Mouse (Mus musculus) heart, adult 8-10 months (tissue): ENCODE measurements around the gene Odf3b. TPM values are rescaled to one million over a fixed set of nuclear protein-coding genes. Genes with fewer than 3 reads are reported as not detected.
A peak's percentile ranks its signal among the peaks of the same experiment; 100 is the strongest.

ENCODE experiments used
- DNase-seq: peaks from one replicate; pipeline ENCODE4 v3.0.0; 2022; ENCODE audit warnings: low spot score
- total RNA-seq, 4 experiments: library from RNA; stranded (reverse); gene quantifications; 2 replicates each; pipeline ENCODE4 v1.2.4; 2022

The Odf3b gene
- total RNA-seq, 4 experiments from 2014 or later = 0.41 to 2.3 (median 2.2) TPM

DNA sequence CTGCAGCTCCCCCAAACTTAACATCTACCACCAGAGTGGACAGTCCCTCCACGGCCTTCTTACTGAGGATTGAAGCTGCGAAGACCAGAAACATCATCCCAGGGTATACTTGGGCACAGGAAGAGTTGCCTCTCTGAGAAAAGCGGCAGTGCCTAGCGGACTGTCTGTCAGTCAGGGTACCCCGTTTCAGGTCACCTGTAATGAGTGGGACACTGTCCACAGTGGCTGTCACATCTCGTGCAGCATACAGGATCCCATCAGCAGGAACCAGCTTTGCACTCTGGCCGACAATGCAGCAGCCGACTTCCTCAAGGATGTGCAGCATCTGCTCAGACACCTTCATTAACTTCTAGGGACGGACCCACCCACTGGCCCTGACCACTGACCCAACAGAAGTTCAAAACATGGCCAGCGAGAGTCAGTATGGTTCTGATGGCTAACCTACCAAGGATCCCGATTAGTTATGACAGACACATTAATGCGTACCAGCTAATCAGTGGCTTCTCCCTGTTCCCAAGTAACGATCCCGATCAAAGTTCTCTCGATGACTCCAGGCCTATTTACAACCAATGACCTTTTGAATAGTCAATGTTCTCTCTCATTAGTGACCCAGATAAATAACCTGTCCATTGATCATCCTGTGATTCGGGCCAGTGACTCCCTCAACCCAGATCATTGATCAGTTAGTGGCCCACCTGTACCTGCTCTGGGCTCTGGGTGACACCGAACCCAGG lies 4.1 kb downstream of the Odf3b start:
- no peak for DNase-seq

DNA sequence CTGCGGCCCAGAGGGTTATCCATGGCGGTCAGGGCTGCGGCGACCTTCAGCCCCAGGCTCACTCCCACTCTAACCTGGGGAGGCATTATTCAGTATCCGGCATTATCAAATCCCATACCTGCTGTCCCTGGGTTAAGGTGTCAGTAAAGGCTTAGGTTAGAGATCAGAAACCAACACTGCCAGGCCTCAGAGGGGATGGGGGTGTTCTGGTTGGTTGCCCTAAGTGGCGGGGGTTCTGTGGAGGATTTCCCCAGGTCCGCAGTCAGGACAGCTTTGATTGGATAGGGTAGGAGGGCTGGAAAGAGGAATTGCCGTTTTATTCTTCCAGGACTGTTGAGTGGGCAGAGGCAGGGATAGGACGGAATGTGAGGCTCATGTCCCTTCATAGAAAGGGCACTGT lies 4.7 kb downstream of the Odf3b start:
- DNase-seq = no peak

DNA sequence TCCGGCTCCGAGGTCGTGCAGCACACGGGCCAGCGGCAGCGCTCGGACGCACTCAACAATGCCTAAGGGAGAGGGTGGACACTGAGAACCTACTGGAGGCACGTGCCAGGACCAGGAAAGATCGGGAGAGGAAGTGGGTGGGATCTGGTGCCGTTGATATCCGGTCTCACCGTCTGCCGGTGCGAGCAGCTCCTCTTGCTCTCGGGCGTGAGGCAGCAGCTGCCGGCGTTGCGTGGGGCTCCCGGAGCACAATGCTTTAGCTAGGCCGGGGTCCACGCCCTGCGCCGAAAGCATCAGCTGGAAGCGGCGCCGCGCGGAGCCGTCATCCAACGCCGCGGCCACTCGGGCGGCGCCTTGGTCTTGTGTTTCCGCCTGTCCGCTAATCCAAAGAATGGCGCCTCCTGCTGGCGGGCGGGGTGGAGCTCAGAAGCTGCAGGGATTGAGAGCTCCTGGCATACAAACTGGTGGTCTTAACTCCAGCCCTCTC lies 5.3 kb downstream of the Odf3b start, which contains the start of gene Sco2:
TSS of gene Sco2 (minus strand) at position 85 of the 487 bp plus-strand sequence.
- peak; percentile 89 for DNase-seq

DNA sequence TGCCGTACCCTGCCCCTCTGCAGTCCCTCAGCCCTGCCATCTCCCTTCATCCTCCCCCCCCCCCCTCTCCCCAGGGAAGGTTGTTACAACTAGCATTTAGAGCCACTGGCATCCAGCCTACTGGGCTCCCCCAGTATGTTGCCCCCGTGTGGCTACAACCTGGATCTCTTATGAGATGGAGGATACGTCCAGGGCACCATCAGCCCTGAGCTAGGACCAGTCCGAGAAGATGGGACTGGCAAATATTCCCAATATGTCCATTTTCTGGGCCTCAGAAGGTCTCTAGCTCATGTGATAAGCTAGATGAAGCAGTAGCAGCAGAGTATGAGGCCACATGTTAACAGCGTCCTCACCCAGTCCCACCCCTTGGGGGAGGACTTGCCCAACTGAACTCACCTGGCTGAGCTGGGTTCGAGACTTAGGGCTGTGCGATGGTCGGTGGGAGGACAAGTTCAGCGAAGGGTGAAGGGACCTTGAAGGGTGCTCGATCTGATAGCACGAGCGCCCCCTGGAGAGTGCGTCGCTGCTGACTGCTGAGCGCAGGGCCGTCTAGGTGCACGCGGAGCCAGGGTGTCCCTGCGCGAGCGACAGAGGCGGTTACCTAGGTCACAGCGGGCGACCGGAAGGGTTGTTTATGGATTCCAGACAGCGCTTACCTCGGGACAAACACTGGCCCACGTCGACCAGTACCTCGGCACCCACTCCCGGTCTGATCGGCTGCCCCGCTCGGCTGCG lies 5.9 kb downstream of the Odf3b start:
- DNase-seq = peak; percentile 83

DNA sequence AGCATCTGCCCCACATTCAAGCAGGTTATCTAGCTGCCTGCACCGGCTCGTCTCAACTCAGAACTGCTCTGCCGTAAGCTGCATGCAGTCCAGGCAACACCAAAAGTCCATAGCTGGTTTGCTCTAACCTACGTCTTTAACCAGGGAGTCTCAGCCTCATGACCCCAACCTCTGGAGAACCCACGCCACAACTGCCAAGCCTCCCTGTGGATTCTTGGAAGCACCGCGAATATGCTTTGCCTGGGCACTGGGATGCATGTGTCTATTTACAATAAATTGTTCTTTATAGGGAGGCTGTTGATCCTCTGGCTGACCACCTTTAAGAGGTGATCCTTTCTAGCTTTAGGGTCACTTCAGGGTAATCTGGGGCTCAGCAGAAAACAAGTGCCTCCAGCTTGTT lies 6.5 kb downstream of the Odf3b start:
- no peak for DNase-seq

DNA sequence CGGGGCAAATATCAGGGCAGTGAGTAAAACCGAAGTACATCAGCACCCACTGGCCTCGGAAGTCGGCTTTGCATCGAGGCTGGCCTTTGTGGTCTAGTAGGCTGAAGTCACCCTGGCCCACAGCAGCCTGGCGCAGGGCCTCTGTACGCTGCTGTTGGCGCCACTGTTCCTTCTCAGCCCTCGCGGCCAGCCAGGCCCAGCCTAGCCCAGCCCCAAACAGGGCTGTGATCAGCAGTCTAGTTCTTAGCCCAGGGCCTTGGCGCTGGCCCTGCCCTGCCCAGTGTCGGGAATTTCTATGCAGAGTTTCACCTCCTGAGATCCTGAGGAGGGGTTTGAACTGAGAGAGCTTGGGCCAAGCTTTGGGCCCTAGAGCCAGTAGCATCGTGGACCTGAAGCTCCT lies 7.0 kb downstream of the Odf3b start:
- DNase-seq = no peak

DNA sequence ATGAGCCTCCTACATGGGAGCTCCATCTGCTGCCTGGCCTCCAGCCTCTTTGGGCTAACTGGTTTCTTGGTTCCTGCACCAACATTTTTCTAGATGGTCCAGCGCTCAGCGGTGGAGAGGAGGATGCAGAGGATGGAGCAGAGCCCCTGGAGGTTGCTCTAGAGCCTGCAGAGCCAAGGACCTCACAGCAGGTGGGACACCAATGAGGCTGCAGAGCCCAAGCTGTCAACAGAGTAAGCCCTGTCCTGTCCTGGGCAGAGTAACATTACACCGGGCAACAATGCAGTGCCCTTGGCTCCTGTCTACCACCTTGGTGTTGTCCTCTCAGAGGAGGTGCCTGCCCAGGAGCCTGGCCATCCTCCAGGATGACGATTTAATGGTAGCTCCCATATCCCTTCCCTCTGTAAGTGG lies 13.9 kb downstream of the Odf3b start:
- no peak for DNase-seq

DNA sequence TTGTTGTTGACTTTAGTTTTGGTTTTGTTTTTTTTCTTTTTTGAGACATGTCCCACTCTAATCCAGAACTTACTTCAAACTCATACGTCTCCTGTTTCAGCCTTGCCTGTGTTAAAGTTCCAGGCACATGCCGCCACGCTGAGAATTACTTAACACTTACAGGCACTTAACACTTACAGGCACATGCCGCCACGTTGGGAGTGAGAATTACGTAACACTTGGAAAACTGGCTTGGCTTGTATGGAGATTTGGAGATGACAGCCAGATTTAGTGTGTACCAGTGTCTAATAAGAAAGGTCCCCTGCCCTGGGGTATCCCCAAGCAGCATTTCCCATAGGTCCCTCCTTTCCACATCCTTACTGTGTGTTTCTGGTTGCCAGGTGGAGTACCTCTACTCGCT lies 16.0 kb downstream of the Odf3b start:
- DNase-seq = no peak

DNA sequence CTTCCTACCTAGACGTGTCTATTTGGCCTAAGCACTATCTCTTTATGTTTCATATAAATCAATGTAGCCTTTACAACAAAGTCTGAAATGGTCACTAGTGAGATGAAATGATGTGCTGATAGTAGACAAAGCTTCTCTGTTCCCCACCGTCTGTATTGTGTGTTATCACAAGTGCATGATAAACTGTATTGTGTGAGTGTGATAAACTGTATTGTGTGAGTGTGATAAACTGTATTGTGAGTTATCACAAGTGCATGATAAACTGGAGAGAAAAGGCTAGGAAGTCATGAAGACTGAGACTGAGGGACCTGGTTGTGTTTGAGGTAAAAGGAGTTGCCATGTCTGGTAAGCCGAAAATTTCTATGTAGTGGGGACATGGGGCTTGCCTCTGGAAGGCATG lies 20.3 kb downstream of the Odf3b start:
- DNase-seq = no peak

DNA sequence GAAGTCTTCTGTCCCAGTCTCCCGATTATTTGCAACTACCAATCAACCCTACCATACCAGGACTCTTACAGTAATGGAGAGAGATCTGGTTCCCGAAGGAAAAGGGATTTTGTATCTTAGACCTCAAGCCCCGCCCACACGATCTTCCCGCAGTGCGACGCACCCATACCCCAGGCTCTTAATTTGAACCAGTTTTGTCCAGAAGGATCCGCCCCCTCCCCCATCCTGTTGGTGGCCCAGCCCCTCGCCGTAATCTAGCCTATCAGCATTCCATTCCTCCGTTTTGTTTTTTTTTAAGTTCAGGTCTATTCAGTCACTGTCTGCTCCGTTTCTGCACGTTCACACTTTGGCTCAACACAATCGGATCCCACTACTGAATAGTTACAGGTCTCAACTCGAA lies 22.7 kb downstream of the Odf3b start:
- no peak for DNase-seq

DNA sequence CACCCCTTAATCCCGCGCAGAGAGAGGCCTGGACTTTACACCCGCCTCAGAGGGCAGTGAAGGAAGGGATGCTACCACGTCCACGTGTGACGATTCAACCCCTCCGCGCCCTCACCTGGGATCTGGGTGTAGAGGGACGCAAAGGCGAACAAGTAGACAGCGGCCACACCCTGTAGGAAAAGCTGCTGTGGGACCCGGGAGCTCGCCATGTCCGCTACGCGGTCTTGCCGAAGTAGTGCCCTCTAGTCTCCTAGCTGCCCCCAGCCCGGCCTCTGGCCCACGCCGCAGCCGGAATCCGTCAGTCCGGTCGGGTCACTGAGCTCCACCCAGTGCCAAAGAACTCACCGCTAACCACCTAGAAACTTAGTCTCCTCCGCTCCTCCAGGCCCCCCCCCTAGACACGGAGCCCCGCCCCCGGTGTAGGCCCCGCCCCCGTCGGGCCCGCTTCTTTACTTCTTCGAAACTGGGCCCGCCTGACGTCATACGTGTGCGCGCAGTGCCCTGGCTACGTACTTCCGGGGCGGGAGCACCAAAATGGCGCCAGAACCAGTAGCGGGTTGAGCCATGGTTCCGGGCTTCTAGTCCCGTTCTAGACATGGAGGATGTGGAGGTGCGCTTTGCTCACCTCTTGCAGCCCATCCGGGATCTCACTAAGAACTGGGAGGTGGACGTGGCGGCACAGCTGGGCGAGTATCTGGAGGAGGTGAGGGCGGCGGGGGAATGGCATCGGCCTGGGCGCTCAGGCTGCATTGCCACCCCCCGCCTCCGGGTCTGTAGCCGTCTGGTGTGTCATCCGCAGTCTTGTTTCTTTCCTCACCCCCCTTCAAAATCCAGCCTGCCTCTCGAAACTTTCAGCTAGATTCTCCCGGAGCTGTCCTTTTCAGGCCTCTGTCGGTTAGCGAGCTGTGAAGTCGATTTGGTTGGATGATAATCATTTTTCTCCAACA lies 23.6 kb downstream of the Odf3b start, which contains the start of the genes Lmf2 and Ncaph2:
TSS of gene Lmf2 (minus strand) at position 419 of the 947 bp plus-strand sequence.
TSS of gene Ncaph2 (plus strand) at position 479 of the 947 bp plus-strand sequence.
- DNase-seq = peak; percentile 95

DNA sequence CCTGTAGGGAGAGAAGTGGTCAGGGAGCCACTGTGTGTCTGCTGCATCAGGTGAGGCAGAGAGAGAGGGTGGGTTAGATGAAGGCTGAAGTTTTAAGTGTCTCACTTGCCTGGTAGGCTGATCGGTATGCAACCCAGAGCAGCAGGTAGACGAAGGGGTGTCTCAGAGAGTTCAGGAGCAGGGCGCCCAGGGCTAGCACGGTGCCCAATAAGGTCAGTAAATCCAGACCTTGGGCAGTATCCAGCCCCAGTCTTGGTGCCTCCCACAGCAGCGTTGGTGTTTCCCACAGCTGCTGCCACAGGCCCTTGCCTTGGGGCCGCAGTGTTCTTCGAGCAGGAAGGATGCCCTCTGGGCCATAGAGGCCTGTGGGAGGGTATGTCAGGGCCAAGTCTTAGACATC lies 24.6 kb downstream of the Odf3b start:
- DNase-seq = no peak

DNA sequence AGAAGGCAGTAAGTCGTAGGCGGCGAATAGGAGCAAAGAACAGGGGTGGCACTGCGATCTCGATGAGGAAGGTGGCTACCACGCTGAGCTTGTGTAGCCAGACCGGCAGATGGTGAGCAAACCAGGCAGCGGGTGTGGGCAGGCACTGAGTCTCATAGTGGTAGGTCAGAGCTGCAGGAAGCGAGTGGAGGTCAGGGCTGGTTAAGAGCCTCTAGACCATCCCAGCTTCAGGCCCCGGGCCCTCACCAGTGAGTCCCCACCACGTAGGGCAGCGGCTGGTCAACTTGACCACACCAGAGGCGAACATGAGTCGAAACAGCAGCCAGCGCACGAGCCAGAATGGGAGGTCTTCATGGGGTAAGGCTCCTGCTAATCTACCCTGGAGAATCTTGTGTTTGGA lies 25.2 kb downstream of the Odf3b start:
- no peak for DNase-seq

DNA sequence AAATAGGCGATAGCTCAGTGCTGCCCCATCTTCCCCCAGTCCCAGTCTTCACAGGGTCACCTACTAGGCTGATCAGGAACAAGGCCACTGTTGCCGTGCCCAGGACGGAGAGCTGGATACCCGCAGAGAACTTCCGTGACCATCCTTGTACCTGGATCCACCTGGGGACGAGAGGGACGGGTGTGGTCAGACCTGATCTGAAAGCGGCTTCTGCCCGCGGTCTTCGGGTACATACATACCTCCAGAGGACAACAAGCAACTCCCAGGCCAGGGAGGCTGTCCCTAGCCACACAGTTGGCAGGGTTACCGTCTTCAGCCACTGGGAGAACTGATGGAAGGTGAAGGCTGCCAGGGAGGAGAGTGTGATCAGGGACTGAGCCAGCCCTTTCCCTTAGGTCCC lies 26.3 kb downstream of the Odf3b start:
- no peak for DNase-seq

DNA sequence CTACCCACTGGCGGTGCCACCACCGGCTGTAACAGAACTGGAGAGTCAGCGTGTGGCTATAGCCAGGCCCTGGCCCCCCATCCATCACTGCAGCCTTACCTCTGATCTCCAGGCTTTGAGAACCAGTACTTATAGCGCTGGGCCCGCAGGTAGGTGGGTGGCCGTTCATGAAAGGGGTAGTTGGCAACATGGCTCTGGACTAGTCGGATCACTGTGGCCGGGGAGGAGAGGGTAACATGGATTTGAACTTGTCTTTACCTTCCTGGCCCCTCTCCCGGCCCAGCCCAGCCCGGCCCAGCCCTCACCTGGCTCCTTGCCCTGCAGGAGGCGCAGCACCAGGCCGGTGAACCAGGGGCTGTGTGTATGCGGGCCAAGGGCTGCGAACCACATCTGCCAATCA lies 27.0 kb downstream of the Odf3b start:
- DNase-seq = no peak

DNA sequence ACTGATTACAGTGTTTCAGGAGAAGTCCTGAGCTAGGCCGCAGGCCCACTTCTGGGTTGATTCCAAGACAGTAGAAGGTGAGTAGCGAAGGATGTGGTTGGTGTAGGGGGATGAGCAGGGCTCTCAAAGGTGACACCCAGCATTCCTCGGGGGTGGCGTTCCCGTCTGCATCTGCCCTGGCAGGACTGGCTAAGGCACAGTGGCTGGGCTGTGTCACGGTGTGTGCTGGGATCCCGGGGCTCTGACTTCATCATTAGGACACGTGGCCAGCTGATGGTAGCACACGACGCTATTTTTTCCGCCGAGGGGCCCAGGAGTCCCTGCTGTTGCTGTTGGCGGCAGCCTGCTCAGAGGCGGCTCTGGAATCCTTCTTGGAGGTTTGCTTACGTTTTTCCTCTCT lies 27.8 kb downstream of the Odf3b start:
- no peak for DNase-seq

DNA sequence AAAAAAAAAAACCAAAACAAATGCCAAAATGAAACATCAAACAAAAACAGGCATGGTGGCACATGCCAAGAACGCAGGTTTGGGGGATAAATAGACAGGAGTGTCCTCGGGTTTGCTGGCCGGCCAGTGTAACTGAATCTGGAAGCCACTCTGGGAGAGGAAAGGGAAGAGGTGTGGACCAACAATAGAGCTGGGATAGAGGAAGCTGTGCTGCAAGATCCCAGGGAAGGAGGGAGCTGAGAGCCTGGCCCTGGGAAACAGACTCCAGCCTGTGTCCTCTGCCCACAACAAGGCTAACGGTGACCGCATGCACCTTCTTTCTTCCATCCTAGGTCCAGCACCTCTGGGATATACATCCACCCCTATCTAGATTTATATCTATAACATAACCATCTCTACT lies 28.6 kb downstream of the Odf3b start:
- DNase-seq = peak; percentile 33

DNA sequence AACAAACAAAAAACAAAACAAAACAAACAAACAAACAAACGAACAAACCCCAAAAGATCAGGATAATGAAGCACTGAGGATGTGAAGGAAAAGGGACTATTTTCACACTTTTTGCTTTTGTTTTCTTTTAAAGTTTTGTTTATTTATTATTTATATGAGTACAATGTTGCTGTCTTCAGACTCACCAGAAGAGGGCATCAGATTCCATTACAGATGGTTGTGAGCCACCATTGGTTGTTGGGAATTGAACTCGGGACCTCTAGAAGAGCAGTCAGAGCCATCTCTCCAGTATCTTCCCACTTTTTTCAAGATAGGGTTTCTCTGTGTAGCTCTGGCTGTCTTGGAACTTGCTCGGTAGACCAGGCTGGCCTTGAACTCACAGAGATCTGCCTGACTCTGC lies 35.8 kb downstream of the Odf3b start:
- DNase-seq = no peak

DNA sequence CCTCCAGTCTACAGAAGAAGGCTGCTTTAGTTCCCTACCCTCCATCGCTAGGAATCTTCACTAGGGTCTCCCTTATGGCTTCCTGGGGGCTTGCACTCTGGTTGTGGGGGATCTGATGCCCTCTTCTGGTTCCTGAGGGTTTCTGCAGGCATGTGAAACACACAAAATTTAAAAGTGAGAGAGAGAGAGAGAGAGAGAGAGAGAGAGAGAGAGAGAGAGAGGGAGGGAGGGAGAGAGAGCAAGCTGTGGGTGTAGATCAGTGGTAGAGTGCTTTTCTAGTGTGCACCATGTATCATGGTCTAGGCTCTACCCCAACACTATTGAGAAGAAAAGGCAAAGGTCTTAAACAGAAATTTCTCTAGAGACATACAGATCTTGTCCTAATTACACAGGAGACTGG lies 37.4 kb downstream of the Odf3b start:
- no peak for DNase-seq

DNA sequence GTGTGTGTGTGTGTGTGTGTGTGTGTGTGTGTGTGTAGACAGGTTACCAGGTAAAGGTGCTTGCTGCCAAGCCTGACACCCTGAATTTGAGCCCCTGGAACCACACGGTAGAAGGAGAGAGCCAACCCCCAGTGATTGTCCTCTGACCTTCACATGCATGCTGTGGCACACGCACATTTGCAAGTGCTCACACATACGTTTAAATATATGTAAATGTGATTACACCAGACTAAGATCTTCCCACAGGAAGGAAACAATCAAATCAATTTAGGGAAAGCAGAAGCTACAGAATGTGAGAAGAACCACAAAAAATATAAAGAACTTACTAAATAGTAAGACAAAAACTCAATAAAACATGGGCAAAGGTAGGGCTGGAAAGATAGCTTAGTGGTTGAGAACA lies 38.9 kb downstream of the Odf3b start:
- DNase-seq = no peak

DNA sequence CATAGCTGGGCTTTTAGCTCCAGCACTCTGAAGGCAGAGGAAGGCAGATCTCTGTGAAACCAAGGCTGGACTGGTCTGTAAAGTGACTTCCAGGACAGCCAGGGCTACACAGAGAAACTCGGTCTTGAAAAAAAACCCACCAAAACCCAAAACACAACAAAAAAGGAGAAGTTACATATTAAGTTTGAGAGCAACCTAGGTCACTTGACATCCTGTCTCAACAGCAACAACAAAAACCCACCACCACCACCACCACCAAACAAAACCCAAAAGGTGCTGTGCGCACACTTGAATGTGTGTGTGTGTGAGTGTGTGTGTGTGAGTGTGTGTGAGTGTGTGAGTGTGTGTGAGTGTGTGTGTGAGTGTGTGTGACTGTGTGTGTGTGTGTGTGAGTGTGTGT lies 39.4 kb downstream of the Odf3b start:
- no peak for DNase-seq

DNA sequence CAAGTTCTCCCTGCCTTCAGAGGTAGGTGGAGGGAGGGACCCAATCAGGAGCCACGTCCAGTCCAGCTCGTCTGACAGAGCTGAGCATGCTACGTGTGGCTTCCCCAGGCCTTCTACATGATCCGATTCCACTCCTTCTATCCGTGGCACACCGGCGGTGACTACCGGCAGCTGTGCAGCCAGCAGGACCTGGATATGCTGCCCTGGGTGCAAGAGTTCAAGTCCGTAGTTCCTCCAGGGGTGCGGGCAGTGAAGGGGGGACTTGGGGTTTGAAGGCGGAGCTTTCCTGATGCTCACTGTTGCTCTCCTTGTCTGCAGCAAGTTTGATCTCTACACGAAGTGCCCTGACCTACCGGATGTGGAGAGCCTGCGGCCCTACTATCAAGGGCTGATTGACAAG lies 42.7 kb downstream of the Odf3b start:
- no peak for DNase-seq
